Mouse (Mus musculus): Measurements from ENCODE around the gene Tifa. TPM values are rescaled to one million over a fixed set of nuclear protein-coding genes. Genes with fewer than 3 reads are reported as not detected.

Gene Tifa
- polyA plus RNA-seq, 1 experiment from 2014 or later: 3.9 TPM

- Histone ChIP-seq H3K27me3 (peaks cover 31% of the 10 kb centered on the region), H3K27ac (no peak overlapping the region), H3K4me3 (no peak overlapping the region), H3K4me2 (replicated peaks) (peak overlapping the region; percentile 99; the same call in 1 of the 2 replicates), H3K36me3 (no peaks in the 10 kb centered on the region), H3K4me1 (peaks cover 11% of the 10 kb centered on the region), H3K9ac (no peak overlapping the region), H3K9me3 (no peaks in the 10 kb centered on the region)
- 18% methylated on average over 8 of the region's 8 CpGs for WGBS
- ATAC-seq (ENCODE audit: insufficient number of reproducible peaks, insufficient read depth, low FRiP score, low TSS enrichment): no peak
Measured at GRCm38 (mm10) chr3:127788919-127789318, 686 bp upstream of the Tifa start.

- Histone ChIP-seq H3K4me1 (peaks cover 11% of the 10 kb centered on the region), H3K4me3 (peak overlapping the region; percentile 57), H3K27ac (0 out of 2 replicates have a peak overlapping the region, but pooled peaks have one; percentile 11), H3K27me3 (peaks cover 31% of the 10 kb centered on the region), H3K4me2 (replicated peaks) (peak overlapping the region; percentile 99), H3K9ac (peak overlapping the region; percentile 62), H3K36me3 (no peaks in the 10 kb centered on the region), H3K9me3 (no peaks in the 10 kb centered on the region)
- under 1% methylated on average over 36 of the region's 36 CpGs for WGBS
- peak; percentile 53 for ATAC-seq (ENCODE audit: insufficient number of reproducible peaks, insufficient read depth, low FRiP score, low TSS enrichment)
Measured at GRCm38 (mm10) chr3:127790234-127791055, 840 bp downstream of the Tifa start.

- Histone ChIP-seq H3K4me2 (replicated peaks) (peak overlapping the region; percentile 99), H3K36me3 (no peaks in the 10 kb centered on the region), H3K4me1 (peaks cover 11% of the 10 kb centered on the region), H3K27ac (no peak overlapping the region), H3K27me3 (peaks cover 31% of the 10 kb centered on the region), H3K9me3 (no peaks in the 10 kb centered on the region), H3K9ac (peak overlapping the region; percentile 62; the same call in 1 of the 2 replicates), H3K4me3 (peak overlapping the region; percentile 57)
- no peak for ATAC-seq (ENCODE audit: insufficient number of reproducible peaks, insufficient read depth, low FRiP score, low TSS enrichment)
- 2% methylated on average over 15 of the region's 15 CpGs for WGBS
Measured at GRCm38 (mm10) chr3:127791056-127791483, 1.5 kb downstream of the Tifa start.

GRCm38 (mm10) chr3:127791595-127792561 is 2.3 kb downstream of the Tifa start:
- no peaks in the 10 kb centered on the region for H3K9me3 ChIP-seq
- no peaks in the 10 kb centered on the region for H3K36me3 ChIP-seq
- peaks cover 30% of the 10 kb centered on the region for H3K27me3 ChIP-seq
- WGBS: 44% methylated on average over 4 of the region's 4 CpGs
- no peak overlapping the region for H3K27ac ChIP-seq
- ATAC-seq (ENCODE audit: insufficient number of reproducible peaks, insufficient read depth, low FRiP score, low TSS enrichment): no peak
- peaks cover 11% of the 10 kb centered on the region for H3K4me1 ChIP-seq
- H3K4me3 ChIP-seq: 0 out of 2 replicates have a peak overlapping the region, but pooled peaks have one; percentile 57
- H3K4me2 ChIP-seq (replicated peaks): peak overlapping the region; percentile 99
- no peak overlapping the region for H3K9ac ChIP-seq

- Histone ChIP-seq H3K27me3 (peaks cover 21% of the 10 kb centered on the region), H3K4me2 (replicated peaks) (no peak overlapping the region), H3K9me3 (no peaks in the 10 kb centered on the region), H3K27ac (no peak overlapping the region), H3K9ac (no peak overlapping the region), H3K36me3 (no peaks in the 10 kb centered on the region), H3K4me3 (no peak overlapping the region), H3K4me1 (peaks cover 11% of the 10 kb centered on the region)
- no peak for ATAC-seq (ENCODE audit: insufficient number of reproducible peaks, insufficient read depth, low FRiP score, low TSS enrichment)
- 72% methylated on average over 7 of the region's 7 CpGs for WGBS
Measured at GRCm38 (mm10) chr3:127793022-127793421, 3.4 kb downstream of the Tifa start.

- no peaks in the 10 kb centered on the region for H3K9me3 ChIP-seq
- H3K27me3 ChIP-seq: no peaks in the 10 kb centered on the region; the same call in 1 of the 2 replicates
- no peak overlapping the region for H3K27ac ChIP-seq
- 93% methylated on average over 3 of the region's 3 CpGs for WGBS
- H3K4me2 ChIP-seq (replicated peaks): no peak overlapping the region
- ATAC-seq (ENCODE audit: insufficient number of reproducible peaks, insufficient read depth, low FRiP score, low TSS enrichment): no peak
- H3K4me1 ChIP-seq: peaks cover 5% of the 10 kb centered on the region; the same call in 1 of the 2 replicates
- no peak overlapping the region for H3K9ac ChIP-seq
- H3K4me3 ChIP-seq: no peak overlapping the region
- H3K36me3 ChIP-seq: no peaks in the 10 kb centered on the region
Measured at GRCm38 (mm10) chr3:127795762-127796161, 6.2 kb downstream of the Tifa start.

- Histone ChIP-seq H3K27ac (no peak overlapping the region), H3K4me3 (no peak overlapping the region), H3K27me3 (no peaks in the 10 kb centered on the region), H3K36me3 (no peaks in the 10 kb centered on the region), H3K4me2 (replicated peaks) (no peak overlapping the region), H3K9ac (no peak overlapping the region), H3K9me3 (no peaks in the 10 kb centered on the region), H3K4me1 (peaks cover 2% of the 10 kb centered on the region; the same call in 1 of the 2 replicates)
- 94% methylated on average over 7 of the region's 7 CpGs for WGBS
- ATAC-seq (ENCODE audit: insufficient number of reproducible peaks, insufficient read depth, low FRiP score, low TSS enrichment): no peak
Measured at GRCm38 (mm10) chr3:127796271-127796670, 6.7 kb downstream of the Tifa start.

- H3K4me1 ChIP-seq: no peaks in the 10 kb centered on the region
- no peak overlapping the region for H3K4me2 ChIP-seq (replicated peaks)
- no peak overlapping the region for H3K9ac ChIP-seq
- no peak overlapping the region for H3K4me3 ChIP-seq
- no peak for ATAC-seq (ENCODE audit: insufficient number of reproducible peaks, insufficient read depth, low FRiP score, low TSS enrichment)
- WGBS: 92% methylated on average over 8 of the region's 8 CpGs
- no peak overlapping the region for H3K27ac ChIP-seq
- H3K27me3 ChIP-seq: no peaks in the 10 kb centered on the region
- H3K9me3 ChIP-seq: no peaks in the 10 kb centered on the region
- H3K36me3 ChIP-seq: peaks cover 2% of the 10 kb centered on the region
Measured at GRCm38 (mm10) chr3:127801162-127801561, 11.6 kb downstream of the Tifa start.

- WGBS: 51% methylated on average over 8 of the region's 8 CpGs
- no peak overlapping the region for H3K9ac ChIP-seq
- ATAC-seq (ENCODE audit: insufficient number of reproducible peaks, insufficient read depth, low FRiP score, low TSS enrichment): no peak
- no peak overlapping the region for H3K27ac ChIP-seq
- no peaks in the 10 kb centered on the region for H3K4me1 ChIP-seq
- no peak overlapping the region for H3K4me2 ChIP-seq (replicated peaks)
- no peaks in the 10 kb centered on the region for H3K27me3 ChIP-seq
- H3K36me3 ChIP-seq: peaks cover 10% of the 10 kb centered on the region
- H3K4me3 ChIP-seq: no peak overlapping the region
- H3K9me3 ChIP-seq: no peaks in the 10 kb centered on the region
Measured at GRCm38 (mm10) chr3:127802814-127803213, 13.2 kb downstream of the Tifa start.

GRCm38 (mm10) chr3:127804439-127804838 is 14.8 kb downstream of the Tifa start:
- Histone ChIP-seq H3K27ac (no peak overlapping the region), H3K4me1 (peaks cover 4% of the 10 kb centered on the region; the same call in 1 of the 2 replicates), H3K4me2 (replicated peaks) (no peak overlapping the region), H3K9ac (no peak overlapping the region), H3K36me3 (peaks cover 26% of the 10 kb centered on the region), H3K4me3 (no peak overlapping the region), H3K27me3 (no peaks in the 10 kb centered on the region), H3K9me3 (no peaks in the 10 kb centered on the region)
- WGBS: 80% methylated on average over 4 of the region's 4 CpGs
- no peak for ATAC-seq (ENCODE audit: insufficient number of reproducible peaks, insufficient read depth, low FRiP score, low TSS enrichment)

GRCm38 (mm10) chr3:127805071-127805470 is 15.5 kb downstream of the Tifa start:
- Histone ChIP-seq H3K27ac (no peak overlapping the region), H3K27me3 (no peaks in the 10 kb centered on the region), H3K36me3 (peaks cover 28% of the 10 kb centered on the region), H3K9ac (no peak overlapping the region), H3K4me2 (replicated peaks) (no peak overlapping the region), H3K4me1 (peaks cover 5% of the 10 kb centered on the region; the same call in 1 of the 2 replicates), H3K4me3 (no peak overlapping the region), H3K9me3 (no peaks in the 10 kb centered on the region)
- no peak for ATAC-seq (ENCODE audit: insufficient number of reproducible peaks, insufficient read depth, low FRiP score, low TSS enrichment)
- 90% methylated on average over 12 of the region's 12 CpGs for WGBS

All from embryonic facial prominence, embryonic 12.5 days (tissue).